Mouse (Mus musculus) stomach, postnatal 0 days (tissue): ENCODE measurements around the gene Stard7.

ENCODE experiments used
- CTCF ChIP-seq: IDR thresholded peaks from 2 replicates; pipeline ENCODE4 v1.5.1; 2016; ENCODE audit warnings: antibody characterized with exemption, low read depth, mild to moderate bottlenecking, moderate library complexity
- EP300 ChIP-seq: optimal IDR thresholded peaks from 2 replicates; pipeline ENCODE3; 2016; ENCODE audit warnings: antibody characterized with exemption

DNA sequence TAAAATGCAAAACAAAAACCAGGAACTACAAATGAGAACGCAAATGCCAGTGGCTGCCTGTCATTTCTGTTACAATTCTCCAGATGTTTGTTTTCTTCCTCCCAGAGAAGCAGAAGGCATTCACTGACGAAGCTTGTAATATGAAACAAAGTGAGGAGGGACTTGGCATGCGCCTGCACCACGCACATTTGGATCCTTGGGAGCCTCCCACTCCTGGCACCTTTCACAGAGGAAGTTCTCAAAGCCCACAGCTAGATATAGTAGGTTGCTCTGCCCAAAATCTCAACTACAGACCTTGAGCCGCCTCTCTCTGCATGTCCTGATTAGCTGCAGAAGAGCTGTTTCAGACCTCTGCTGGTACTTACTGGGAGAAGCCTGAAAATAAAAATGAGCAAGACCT, 10.7 kb upstream of the Stard7 start:
- TF ChIP-seq CTCF (no peak), EP300 (no peak)
